Mouse (Mus musculus) adrenal gland (tissue): ENCODE measurements around the gene Alyref.

Experiments used
- intact Hi-C: fragments of 180-260 bp; cut with DNase I; formaldehyde crosslinking; loops from one replicate; pipeline ENCODE4 v1.15.1; 2025

Alyref gene

DNA sequence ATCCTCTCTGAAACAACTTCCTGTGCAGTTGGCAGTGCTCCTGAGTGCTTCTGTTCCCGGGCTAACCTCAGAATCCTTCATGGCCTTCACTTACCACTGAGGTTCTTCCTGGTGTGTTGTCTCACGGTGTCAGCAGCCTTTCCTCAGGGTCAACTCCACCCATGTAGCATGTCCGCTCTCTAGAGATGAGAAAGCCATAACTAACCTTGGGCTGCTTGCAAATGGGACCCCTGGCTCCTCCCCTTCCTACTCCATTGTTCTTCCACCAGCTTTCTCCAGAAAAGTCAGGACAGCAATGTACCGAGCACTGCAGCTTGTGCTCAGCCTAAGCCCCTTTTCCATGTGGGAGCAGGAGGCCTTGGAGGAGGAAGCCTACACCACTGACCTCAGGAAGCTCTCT is 8.6 kb upstream of the Alyref start:
- intact Hi-C loops, result no loop called here

- intact Hi-C loops, result no loop called here
These were observed 7.5 kb upstream of the Alyref start for GRCm38 (mm10) chr11:120605667-120606066.

DNA sequence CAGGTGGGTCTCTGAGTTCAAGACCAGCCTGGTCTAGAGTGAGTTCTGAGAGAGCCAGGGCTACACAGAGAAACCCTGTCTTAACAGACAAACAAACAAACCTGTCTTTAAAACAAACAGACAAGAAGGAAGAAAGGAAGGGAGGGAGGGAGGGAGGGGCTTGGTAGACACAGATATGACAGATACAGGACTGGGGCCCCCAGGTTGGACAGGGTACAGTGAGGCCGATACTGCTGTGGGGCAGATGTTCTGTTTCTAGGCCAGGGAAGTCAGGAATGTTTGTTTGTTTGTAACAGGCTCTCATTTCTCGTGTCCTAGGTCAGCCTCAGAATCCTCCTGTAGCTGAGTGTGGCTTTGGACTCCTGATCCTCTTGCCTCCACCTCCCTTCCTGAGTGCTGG is 5.4 kb upstream of the Alyref start:
- intact Hi-C loops, result no loop called here

GRCm38 (mm10) chr11:120600716-120601115 is 2.6 kb upstream of the Alyref start:
- intact Hi-C loops, result no loop called here

DNA sequence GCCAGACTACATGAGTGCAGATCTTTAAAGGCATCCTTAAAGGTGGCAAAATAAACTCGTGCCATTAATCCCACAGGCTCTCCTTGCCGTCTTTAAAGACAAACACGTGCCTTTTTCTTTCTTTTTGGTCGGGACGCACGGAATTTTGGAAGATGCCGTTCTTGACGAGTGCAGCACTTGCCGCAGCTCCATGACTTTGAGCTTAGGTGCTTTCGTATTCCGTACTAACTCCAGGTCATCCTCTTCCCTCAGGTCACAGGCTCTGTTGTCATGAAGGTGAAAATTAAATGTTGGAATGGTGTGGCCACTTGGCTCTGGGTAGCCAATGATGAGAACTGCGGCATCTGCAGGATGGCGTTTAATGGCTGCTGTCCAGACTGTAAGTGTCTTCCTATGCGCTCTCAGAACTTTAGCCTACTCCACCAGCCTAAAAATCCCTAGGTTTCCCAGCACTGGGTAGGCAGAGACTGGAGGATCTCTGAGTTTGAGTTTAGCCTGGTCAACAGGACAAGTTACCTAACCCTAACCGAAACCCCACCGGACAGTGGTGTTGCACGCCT is 905 bp upstream of the Alyref start:
- intact Hi-C loops, result no loop called here

- intact Hi-C loops, result no loop called here
These were observed 627 bp downstream of the Alyref start for GRCm38 (mm10) chr11:120597240-120598235.

DNA sequence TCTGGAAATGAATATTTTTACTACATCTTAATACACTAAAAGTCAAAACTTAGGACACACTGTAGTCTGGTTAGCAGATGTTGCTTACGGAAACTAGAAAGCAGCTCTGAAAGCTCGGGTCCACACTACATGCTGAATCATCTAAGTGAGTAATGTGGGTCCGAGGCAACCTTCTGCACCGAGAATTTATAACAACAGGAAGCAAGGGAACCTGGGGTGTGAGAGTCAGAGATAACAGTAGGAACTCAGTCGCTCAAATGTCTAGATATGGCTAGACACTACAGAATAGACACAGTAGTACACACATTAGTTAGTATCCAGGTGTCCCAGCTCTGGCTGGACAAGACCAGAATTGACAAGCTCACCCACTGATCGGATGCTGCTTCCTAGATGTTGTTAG is 9.6 kb downstream of the Alyref start:
- intact Hi-C loops, result no loop called here

DNA sequence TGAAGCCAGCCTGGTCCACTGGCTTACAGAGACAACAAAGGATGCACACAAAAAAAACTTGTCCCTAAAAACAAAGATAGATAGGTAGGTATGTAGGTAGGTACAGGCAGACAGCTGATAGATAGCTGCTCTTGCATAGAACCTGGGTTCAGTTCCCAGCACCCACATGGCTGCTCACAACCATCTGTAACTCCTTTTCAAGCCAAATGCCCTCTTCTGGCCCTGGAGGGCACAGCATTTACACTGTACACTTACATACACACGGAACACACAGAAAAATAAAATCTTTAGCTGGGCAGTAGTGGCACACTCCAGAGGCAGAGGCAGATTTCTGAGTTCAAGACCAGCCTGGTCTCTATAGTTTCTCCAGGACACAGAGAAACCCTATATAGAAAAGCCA is 14.2 kb downstream of the Alyref start:
- intact Hi-C loops, result loop anchor here (5.0 kb wide), 1 partner anchor 97 kb away; no protein-coding TSS in a partner anchor

- intact Hi-C loops, result loop anchor here (5.0 kb wide), 1 partner anchor 96 kb away; no protein-coding TSS in a partner anchor
These were observed 15.2 kb downstream of the Alyref start for GRCm38 (mm10) chr11:120582982-120583293.

DNA sequence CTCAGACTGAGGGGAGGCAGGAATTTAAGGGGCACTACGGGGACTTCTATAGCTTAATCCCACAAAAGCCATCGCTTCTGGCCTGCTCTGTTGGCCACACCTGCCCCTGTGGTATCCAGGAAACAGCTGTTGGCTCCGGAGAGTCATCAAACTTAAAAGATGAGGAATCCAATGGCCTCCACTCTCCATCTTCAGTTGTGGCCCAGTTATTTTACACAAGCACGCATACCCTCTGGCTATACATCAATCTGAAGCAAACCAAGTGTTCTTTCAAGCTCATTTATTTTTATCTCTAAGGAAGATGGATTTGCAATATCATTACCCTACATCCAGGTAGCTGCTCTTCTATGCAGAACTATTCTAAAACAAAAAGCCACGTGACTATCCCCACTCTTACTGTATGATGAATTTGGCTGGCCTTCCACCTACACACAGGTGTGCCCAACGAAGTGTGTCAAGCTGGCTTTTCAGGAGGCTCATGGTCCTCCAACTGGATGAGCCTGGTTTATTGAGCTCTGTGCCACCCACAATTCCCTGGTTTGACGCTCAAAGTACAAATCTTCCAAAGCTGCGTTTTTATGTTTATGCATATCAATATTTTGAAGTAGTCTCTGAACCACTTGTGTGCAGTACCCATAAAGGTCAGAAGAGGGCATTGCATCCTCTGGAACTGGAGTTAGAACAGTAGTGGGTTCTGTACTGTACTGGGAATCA is 15.7 kb downstream of the Alyref start:
- intact Hi-C loops, result loop anchor here (5.0 kb wide), 1 partner anchor 95 kb away; no protein-coding TSS in a partner anchor

DNA sequence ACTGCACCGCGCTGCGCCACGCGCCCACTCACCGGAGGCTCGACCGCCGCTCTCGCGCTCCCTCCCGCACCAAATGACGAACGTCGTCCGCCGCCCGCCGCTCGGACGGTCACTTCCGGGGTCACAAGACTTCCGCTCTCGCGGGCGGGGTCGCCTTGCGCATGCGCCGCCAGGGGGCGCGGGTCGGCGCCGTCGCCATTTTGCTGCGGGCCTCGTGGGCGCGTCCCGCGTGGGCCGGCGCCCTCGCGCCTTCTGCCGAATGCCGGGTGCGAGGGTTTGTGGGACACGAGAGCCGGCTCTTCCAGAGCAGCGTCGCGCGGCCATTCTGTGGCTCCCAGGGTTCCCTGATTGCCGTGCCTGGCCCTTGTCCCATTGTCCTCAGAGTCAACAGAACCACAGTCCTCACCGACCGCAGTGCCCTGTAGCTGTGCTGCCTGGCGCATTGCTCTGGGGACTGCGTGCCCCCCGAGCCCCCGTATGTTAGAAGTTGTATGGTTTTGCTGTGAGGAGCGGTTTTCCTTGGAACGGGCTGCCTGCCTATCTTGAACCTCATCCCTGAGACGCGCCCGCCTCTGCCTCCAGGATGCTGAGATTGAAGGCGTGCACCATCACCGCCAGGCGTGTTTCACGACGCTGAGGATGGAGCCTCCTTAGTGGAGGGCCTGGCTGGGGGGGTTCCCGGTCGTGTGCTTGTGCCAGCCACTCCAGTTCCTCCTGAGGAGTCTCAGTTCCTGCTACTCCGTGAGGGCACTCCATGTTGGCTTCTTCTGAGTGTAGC is 16.5 kb downstream of the Alyref start, which contains the start of gene Arhgdia:
Gene Arhgdia, minus strand, starts transcription at position 135 of the 778 bp plus-strand sequence.
- intact Hi-C loops, result loop anchor here (5.0 kb wide), 1 partner anchor 94 kb away; no protein-coding TSS in a partner anchor

GRCm38 (mm10) chr11:120580871-120581331 is 17.3 kb downstream of the Alyref start:
- intact Hi-C loops, result loop anchor here (5.0 kb wide), 1 partner anchor 94 kb away; no protein-coding TSS in a partner anchor

DNA sequence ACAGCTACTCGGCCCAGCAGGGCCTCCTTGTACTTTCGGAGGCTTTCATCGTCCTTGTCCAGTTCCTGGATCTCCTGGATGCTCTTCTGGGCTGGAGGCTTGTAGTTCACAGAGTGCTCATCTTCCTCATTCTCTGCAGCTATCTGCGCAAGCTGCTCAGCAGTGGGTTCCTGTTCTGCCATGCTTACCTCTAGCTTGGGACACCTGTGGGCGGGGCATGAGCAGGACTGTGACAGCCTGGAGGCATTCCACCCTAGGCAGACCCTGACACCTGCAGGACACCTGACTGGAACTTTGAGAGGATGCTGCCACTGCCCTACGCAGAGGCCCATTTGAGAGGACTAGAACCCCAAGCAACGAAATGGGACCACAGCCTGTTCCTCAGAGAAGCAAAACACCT is 18.0 kb downstream of the Alyref start:
- intact Hi-C loops, result loop anchor here (5.0 kb wide), 1 partner anchor 93 kb away; no protein-coding TSS in a partner anchor

DNA sequence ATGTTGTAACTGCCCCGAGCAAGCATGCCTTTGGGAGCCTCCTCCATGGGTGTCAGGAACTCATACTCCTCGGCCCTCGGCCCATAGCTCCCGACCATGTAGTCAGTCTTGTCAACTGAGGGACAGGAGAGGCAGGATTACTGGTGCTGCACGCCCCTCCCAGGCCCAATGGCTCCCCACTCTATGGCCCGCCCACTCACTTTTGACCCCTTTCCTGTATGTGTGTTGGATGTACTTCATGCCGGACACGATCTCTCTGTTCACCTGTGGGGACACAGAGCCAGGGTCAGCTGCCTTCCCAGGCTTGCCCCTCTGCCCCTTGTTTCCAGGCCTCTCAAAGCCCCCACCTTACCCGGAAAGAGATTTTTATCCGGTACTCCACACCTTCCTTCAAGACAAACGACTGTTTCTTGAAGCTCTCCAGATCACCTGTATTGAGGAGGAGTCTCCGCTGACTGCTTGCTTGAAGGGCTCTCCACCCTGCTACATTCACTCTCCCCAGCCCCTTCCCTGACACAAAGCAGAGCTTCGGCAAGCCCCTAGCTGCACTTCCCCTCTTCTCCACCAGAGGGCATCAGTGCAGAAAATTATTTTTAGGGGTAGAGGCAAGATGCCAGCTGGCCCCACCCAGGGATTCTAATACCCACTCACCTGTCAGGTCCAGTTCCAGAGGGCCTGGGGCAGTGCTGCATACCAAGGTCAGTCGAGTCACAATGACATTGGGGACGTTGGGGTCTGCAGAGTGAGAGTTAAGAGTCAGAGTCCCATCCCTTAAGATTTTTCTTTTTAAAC is 18.7 kb downstream of the Alyref start:
- intact Hi-C loops, result loop anchor here (5.0 kb wide), 2 partner anchors 33 to 92 kb away; no protein-coding TSS in a partner anchor

DNA sequence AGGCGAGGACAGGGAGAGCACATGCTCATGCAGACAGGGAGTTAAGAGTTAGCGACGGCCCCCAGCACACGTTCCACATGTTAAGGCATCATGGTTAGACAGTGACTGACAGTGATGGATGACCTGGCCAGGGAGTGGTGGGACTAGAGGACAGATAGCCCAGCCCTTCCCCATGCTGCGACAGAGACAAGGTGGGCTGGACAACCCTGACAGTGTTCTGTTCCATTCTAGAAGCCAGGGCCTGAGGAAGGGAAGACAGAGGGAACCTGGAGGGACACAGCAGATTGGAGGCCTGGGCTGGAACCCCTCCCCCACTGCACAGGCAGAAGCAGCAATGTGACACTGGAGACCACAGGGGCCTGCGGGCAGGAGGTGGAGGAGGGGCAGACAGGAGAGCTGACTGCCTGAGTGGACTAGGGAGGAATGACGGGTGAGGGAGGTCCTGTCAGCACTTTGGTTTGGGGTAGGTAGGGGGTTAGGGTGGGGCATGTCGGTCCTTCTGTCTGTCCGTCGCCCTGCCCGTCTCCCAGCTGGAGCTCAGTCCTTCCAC is 19.4 kb downstream of the Alyref start:
- intact Hi-C loops, result loop anchor here (5.0 kb wide), 1 partner anchor 34 kb away; no protein-coding TSS in a partner anchor

DNA sequence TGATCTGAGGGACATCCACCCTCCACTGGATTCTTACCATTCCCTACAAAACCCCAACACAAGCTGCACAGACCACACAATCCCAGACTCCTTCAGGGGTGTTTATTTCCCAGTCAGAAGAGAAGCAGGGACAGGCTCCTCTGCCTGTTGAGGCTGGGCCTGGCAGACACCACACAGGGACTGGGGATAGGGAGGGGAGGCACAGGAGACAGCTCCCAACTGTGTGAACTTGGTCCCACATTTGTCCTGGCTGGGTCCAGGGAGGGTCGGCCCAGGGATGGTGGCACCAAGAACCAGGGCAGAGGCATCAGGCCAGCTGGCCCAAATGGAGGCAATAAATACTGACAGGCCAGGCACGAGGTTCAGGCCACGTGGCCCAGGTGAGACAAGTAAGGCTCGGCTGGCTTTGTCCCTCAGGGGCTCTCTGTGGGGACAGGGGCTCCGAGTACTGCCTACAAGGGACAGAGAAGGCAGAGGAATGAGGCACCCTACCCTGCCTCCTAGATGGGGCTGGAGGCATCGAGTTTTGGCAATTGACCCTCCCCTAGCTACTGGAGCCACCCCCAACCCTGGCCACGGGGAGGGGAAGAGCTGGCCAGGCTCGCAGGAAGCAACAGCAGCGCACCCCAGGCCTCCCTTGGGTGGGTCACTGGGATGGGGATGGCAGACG is 20.0 kb downstream of the Alyref start:
- intact Hi-C loops, result loop anchor here (5.0 kb wide), 1 partner anchor 34 kb away; no protein-coding TSS in a partner anchor

GRCm38 (mm10) chr11:120577211-120578023 is 20.7 kb downstream of the Alyref start:
- intact Hi-C loops, result loop anchor here (5.0 kb wide), 1 partner anchor 35 kb away; no protein-coding TSS in a partner anchor
